Mouse (Mus musculus) MEL (cell line): ENCODE results near the gene Tmem139. TPM values are rescaled to one million over a fixed set of nuclear protein-coding genes. Genes with fewer than 3 reads are reported as not detected.

ENCODE experiments used
- DNase-seq: peaks from one replicate; pipeline ENCODE4 v3.0.0; 2011; ENCODE audit warnings: low read depth, low spot score
- H3K27ac ChIP-seq: 2 replicates; pipeline ENCODE4 v1.5.1; 2012; ENCODE audit warnings: low read depth, mild to moderate bottlenecking, control low read depth, low read length, moderate library complexity; ENCODE audit not compliant: control insufficient read depth
- H3K27me3 ChIP-seq, 2 experiments: fragments of 150-350 bp in 1 of 2; sonication (generic) in 1 of 2; 2 replicates each; pipeline ENCODE4 v1.6.1; 2012; ENCODE audit warnings: low read length in 2 of 2, mild to moderate bottlenecking in 2 of 2, improper control_type of control experiment in 1 of 2, moderate library complexity in 1 of 2; ENCODE audit not compliant: insufficient read depth in 2 of 2, control insufficient read depth in 1 of 2
- H3K36me3 ChIP-seq, 2 experiments: 2 replicates each; pipeline ENCODE4 v1.6.1; 2012 to 2014; ENCODE audit warnings: low read length in 2 of 2, improper control_type of control experiment in 1 of 2, inconsistent platforms in 1 of 2, mild to moderate bottlenecking in 1 of 2; ENCODE audit not compliant: insufficient read depth in 2 of 2, control insufficient read depth in 1 of 2
- H3K4me1 ChIP-seq, 2 experiments: fragments of 150-350 bp in 1 of 2; sonication (generic) in 1 of 2; 2 replicates each; pipeline ENCODE4 v1.6.1; 2012; ENCODE audit warnings: low read length in 2 of 2, improper control_type of control experiment in 1 of 2, mild to moderate bottlenecking in 1 of 2; ENCODE audit not compliant: insufficient read depth in 2 of 2, control insufficient read depth in 1 of 2
- H3K4me3 ChIP-seq, 2 experiments: fragments of 150-350 bp in 1 of 2; sonication (generic) in 1 of 2; 2 replicates each; pipeline ENCODE4 v1.5.1; 2012; ENCODE audit warnings: low read depth in 2 of 2, low read length in 2 of 2, mild to moderate bottlenecking in 2 of 2, moderate library complexity in 2 of 2, control low read depth in 1 of 2, improper control_type of control experiment in 1 of 2; ENCODE audit not compliant: control insufficient read depth in 1 of 2, insufficient read depth in 1 of 2
- H3K79me2 ChIP-seq: 2 replicates; pipeline ENCODE4 v1.6.1; 2012; ENCODE audit warnings: mild to moderate bottlenecking, low read length, moderate library complexity; ENCODE audit not compliant: control insufficient read depth, poor library complexity, insufficient read depth
- H3K9ac ChIP-seq: 2 replicates; pipeline ENCODE4 v1.6.1; 2012; ENCODE audit warnings: low read depth, mild to moderate bottlenecking, control low read depth, low read length, moderate library complexity; ENCODE audit not compliant: control insufficient read depth, poor library complexity, severe bottlenecking
- H3K9me3 ChIP-seq: fragments of 150-350 bp; sonication (generic); replicated peaks from 2 replicates; pipeline ENCODE4 v1.6.1; 2012; ENCODE audit warnings: mild to moderate bottlenecking, low read length, improper control_type of control experiment, moderate library complexity; ENCODE audit not compliant: insufficient read depth
- CHD1 ChIP-seq: IDR thresholded peaks from 2 replicates; pipeline ENCODE4 v1.6.1; 2012; ENCODE audit warnings: low read depth, mild to moderate bottlenecking, inconsistent platforms, low read length, improper control_type of control experiment
- ELF1 ChIP-seq: IDR thresholded peaks from 2 replicates; pipeline ENCODE4 v1.6.1; 2014; ENCODE audit warnings: low read depth, mild to moderate bottlenecking, inconsistent platforms, low read length, improper control_type of control experiment, moderate library complexity
- GABPA ChIP-seq: IDR thresholded peaks from 2 replicates; pipeline ENCODE4 v1.6.1; 2012; ENCODE audit warnings: low read depth, mild to moderate bottlenecking, inconsistent platforms, low read length, improper control_type of control experiment, moderate library complexity
- HCFC1 ChIP-seq: IDR thresholded peaks from 2 replicates; pipeline ENCODE4 v1.6.1; 2012; ENCODE audit warnings: low read depth, mild to moderate bottlenecking, inconsistent platforms, low read length, improper control_type of control experiment, moderate library complexity
- MAX ChIP-seq: IDR thresholded peaks from 2 replicates; pipeline ENCODE4 v1.6.1; 2011; ENCODE audit warnings: low read length, improper control_type of control experiment
- MEF2A ChIP-seq: IDR thresholded peaks from 2 replicates; pipeline ENCODE4 v1.6.1; 2014; ENCODE audit warnings: low read depth, mild to moderate bottlenecking, inconsistent platforms, low read length, improper control_type of control experiment; ENCODE audit not compliant: poor library complexity, insufficient replicate concordance, severe bottlenecking; ENCODE audit errors: extremely low read depth
- MXI1 ChIP-seq: IDR thresholded peaks from 2 replicates; pipeline ENCODE4 v1.6.1; 2011; ENCODE audit warnings: mild to moderate bottlenecking, low read depth, low read length, improper control_type of control experiment
- MYB ChIP-seq: IDR thresholded peaks from 2 replicates; pipeline ENCODE4 v1.6.1; 2011; ENCODE audit warnings: mild to moderate bottlenecking, low read depth, low read length, improper control_type of control experiment
- NELFE ChIP-seq: IDR thresholded peaks from 2 replicates; pipeline ENCODE4 v1.6.1; 2011; ENCODE audit warnings: low read depth, low read length, improper control_type of control experiment
- POLR2AphosphoS5 ChIP-seq: IDR thresholded peaks from 2 replicates; pipeline ENCODE4 v1.6.1; 2012; ENCODE audit warnings: low read depth, borderline replicate concordance, mild to moderate bottlenecking, inconsistent platforms, low read length, moderate library complexity, mixed read lengths
- USF1 ChIP-seq: IDR thresholded peaks from 2 replicates; pipeline ENCODE4 v1.6.1; 2014; ENCODE audit warnings: low read depth, mild to moderate bottlenecking, inconsistent platforms, low read length, improper control_type of control experiment, moderate library complexity
- ZC3H11A ChIP-seq: IDR thresholded peaks from 2 replicates; pipeline ENCODE4 v1.6.1; 2012; ENCODE audit warnings: low read depth, mild to moderate bottlenecking, inconsistent platforms, low read length, improper control_type of control experiment
- ZKSCAN1 ChIP-seq: IDR thresholded peaks from 2 replicates; pipeline ENCODE4 v1.6.1; 2012; ENCODE audit warnings: low read depth, mild to moderate bottlenecking, inconsistent platforms, low read length, improper control_type of control experiment, moderate library complexity
- ZMIZ1 ChIP-seq: IDR thresholded peaks from 2 replicates; pipeline ENCODE4 v1.6.1; 2012; ENCODE audit warnings: low read depth, mild to moderate bottlenecking, inconsistent platforms, low read length, improper control_type of control experiment, moderate library complexity
- ZNF384 ChIP-seq: IDR thresholded peaks from 2 replicates; pipeline ENCODE4 v1.6.1; 2012; ENCODE audit warnings: low read depth, mild to moderate bottlenecking, inconsistent platforms, low read length, improper control_type of control experiment
- polyA plus RNA-seq, 2 experiments: library from polyadenylated mRNA; stranded (reverse) in 1 of 2; unstranded in 1 of 2; fragments of >175 nt in 1 of 2; fragments of >200 nt in 1 of 2; gene quantifications; 2 replicates each; pipeline versions ENCODE4 v1.2.1 to v1.2.4; 2012; ENCODE audit warnings: low replicate concordance in 2 of 2, low read depth in 1 of 2; ENCODE audit not compliant: insufficient read length in 2 of 2, insufficient read depth in 1 of 2, missing spikeins in 1 of 2
- total RNA-seq: library from RNA; depleted of rRNA; stranded (reverse); fragments of 300-350 nt; gene quantifications from 2 replicates; pipeline ENCODE4 v1.2.3, GENCODE M21; 2012

The Tmem139 gene
- total and polyA plus RNA-seq, 3 experiments: 0.08 TPM; not detected in 2

- peaks cover 0 to 10% of the 10 kb centered on the region in 2 experiments; a peak in 2 of 4 replicates for H3K36me3 ChIP-seq
- no peak for DNase-seq
- H3K4me3 ChIP-seq: no peak overlapping the region
- H3K9me3 ChIP-seq: no peaks in the 10 kb centered on the region
- TF ChIP-seq GABPA (no peak), ZC3H11A (no peak), ZNF384 (no peak), USF1 (no peak), MAX (no peak), HCFC1 (no peak), ELF1 (no peak), NELFE (no peak), MYB (no peak)
- H3K27me3 ChIP-seq: no peaks in the 10 kb centered on the region
- no peak overlapping the region for H3K9ac ChIP-seq
- no peak overlapping the region for H3K27ac ChIP-seq
- H3K79me2 ChIP-seq: no peaks in the 10 kb centered on the region
- H3K4me1 ChIP-seq: no peaks in the 10 kb centered on the region
Observed at GRCm38 (mm10) chr6:42282865-42283528, 21.2 kb downstream of the Tmem139 start.

DNA sequence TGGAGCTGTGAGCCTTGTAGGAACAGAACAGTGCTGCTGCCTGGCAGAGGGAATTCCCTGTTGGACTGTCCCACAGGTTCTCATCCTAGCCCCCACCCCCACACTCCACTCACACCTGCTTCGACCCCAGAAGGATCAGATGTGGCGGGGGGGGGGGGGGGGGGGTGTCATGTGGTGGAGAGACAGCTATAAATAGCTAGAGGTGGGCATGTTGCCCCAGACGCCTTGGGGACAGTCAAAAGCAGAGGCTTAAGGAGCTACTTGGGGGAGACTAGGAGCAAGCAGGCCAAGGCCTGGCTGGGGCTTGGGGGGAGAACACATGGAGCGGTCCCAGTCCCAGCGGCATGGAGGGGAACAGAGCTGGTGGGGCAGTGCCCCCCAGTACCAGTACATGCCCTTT, 24.7 kb downstream of the Tmem139 start, which contains the start of gene Clcn1:
Clcn1 (plus strand) TSS at position 238 of the 400 bp plus-strand sequence.
- Histone ChIP-seq H3K4me1 (no peaks in the 10 kb centered on the region), H3K27ac (no peak within 1 kb of the TSS), H3K36me3 (peaks cover 0 to 2% of the 10 kb centered on the region in 2 experiments; a peak in 2 of 4 replicates), H3K79me2 (no peaks in the 10 kb centered on the region), H3K27me3 (no peaks in the 10 kb centered on the region), H3K9me3 (no peaks in the 10 kb centered on the region), H3K9ac (no peak within 1 kb of the TSS), H3K4me3 (no peak within 1 kb of the TSS)
- no peak for TF ChIP-seq ZKSCAN1
- no peak for TF ChIP-seq ZMIZ1
- TF ChIP-seq MYB: no peak
- TF ChIP-seq NELFE: no peak
- no peak for TF ChIP-seq POLR2AphosphoS5
- TF ChIP-seq CHD1: no peak
- no peak for TF ChIP-seq ZC3H11A
- TF ChIP-seq MEF2A: no peak
- TF ChIP-seq ELF1: no peak
- no peak for TF ChIP-seq MXI1
- no peak for DNase-seq
